In the genomic region with DNA sequence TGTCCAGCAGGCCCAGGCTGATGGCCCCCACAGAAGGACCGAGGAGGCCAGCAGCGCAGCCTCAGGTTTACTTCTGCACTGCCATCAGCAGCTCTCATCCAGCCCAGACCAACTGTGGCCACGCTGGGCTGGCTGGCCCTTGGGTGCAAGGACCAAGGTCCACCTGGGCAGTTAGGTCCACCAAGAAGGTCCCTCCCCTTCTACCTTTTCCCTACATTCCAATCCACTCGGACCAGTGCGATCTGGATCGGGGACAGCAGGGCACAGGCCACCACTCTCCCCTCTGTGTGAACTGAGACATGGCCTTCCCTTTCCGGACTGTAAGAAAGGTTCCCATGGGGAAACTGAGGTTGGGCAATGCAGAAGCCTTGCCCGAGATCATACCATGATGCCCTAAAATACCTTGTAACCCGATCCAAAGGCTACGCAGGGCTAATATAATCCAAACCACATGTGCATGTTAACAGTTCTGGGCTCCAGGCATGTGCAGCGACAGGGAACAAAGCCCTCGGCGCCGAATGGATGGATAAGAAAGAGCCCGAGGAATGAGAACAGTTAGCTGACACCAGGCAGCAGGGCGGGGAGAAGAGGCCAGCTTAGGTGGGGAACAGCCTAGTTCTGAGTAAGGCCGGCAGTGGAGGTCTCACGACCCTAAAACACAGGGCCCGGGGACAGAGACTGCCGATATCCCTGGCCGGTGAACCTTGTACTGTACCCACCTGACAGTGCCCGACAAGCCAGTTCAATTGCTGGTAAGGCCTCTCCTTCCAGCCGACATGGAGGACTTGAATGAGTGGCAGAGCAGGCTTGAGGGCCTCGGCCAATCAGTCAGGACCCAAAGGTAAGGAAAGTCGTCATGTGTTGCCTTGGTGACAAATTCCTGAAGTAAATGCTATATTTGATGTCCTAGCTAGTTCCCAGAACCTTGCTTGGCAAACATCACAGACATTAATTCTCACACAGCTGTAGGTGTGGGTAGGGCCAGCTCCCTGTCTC, we compare ENCODE assay signal across 12 mouse cellular contexts. TPM values are rescaled to one million over a fixed set of nuclear protein-coding genes. Genes with fewer than 3 reads are reported as not detected.
DNase-seq lines count a peak whose midpoint lies in the region; ATAC-seq lines count a peak whose summit lies in the region.
"Had no signal": no experiment of that assay in that cellular context is flagged by ENCODE, and none has a peak within 500 bp of the region (broad histone marks: within the 10 kb centered on the region; RNA-seq: fewer than 3 reads in every experiment).

No protein-coding gene starts in this region.

- H3K9me3 ChIP-seq in liver, embryonic 11.5 days (ENCODE audit: control insufficient read depth, low read length): no peaks in the 10 kb centered on the region
- no peaks in the 10 kb centered on the region for H3K9me3 ChIP-seq in intestine, embryonic 15.5 days
- H3K9me3 ChIP-seq in limb, embryonic 10.5 days (replicated peaks): no peaks in the 10 kb centered on the region
- no peaks in the 10 kb centered on the region for H3K9me3 ChIP-seq in neural tube, embryonic 11.5 days (ENCODE audit: control insufficient read depth, low read length)
- H3K9me3 ChIP-seq: hindbrain, embryonic 13.5 days had no signal

- no peak overlapping the region for H3K4me3 ChIP-seq in liver, embryonic 11.5 days (ENCODE audit: low read depth, low read length)
- no peak overlapping the region for H3K4me3 ChIP-seq in intestine, embryonic 15.5 days (replicated peaks)
- peak overlapping the region; percentile 28 for H3K4me3 ChIP-seq in limb, embryonic 10.5 days
- no peak overlapping the region for H3K4me3 ChIP-seq in neural tube, embryonic 11.5 days (ENCODE audit: low read depth, low read length)
- H3K4me3 ChIP-seq: hindbrain, embryonic 13.5 days; myocyte had no signal

- no peaks in the 10 kb centered on the region for H3K36me3 ChIP-seq in liver, embryonic 11.5 days (ENCODE audit: control insufficient read depth, insufficient read depth, low read length)
- no peaks in the 10 kb centered on the region for H3K36me3 ChIP-seq in intestine, embryonic 15.5 days
- peaks cover 12% of the 10 kb centered on the region for H3K36me3 ChIP-seq in limb, embryonic 10.5 days
- H3K36me3 ChIP-seq in neural tube, embryonic 11.5 days (ENCODE audit: control insufficient read depth, insufficient read depth, low read length): no peaks in the 10 kb centered on the region

- WGBS in liver, embryonic 11.5 days: 66% methylated on average over 25 of the region's 25 CpGs
- WGBS in intestine, embryonic 15.5 days: 61% methylated on average over 25 of the region's 25 CpGs
- WGBS in limb, embryonic 10.5 days: 49% methylated on average over 25 of the region's 25 CpGs
- 68% methylated on average over 25 of the region's 25 CpGs for WGBS in neural tube, embryonic 11.5 days

- H3K27me3 ChIP-seq in liver, embryonic 11.5 days (replicated peaks; ENCODE audit: control insufficient read depth, insufficient read depth, low read length): no peaks in the 10 kb centered on the region
- H3K27me3 ChIP-seq in intestine, embryonic 15.5 days (replicated peaks): no peaks in the 10 kb centered on the region
- no peaks in the 10 kb centered on the region for H3K27me3 ChIP-seq in limb, embryonic 10.5 days (ENCODE audit: low read depth, poor library complexity, severe bottlenecking)
- H3K27me3 ChIP-seq in neural tube, embryonic 11.5 days (ENCODE audit: control insufficient read depth, insufficient read depth, low read length): no peaks in the 10 kb centered on the region
- H3K27me3 ChIP-seq: hindbrain, embryonic 13.5 days had no signal

- no peak overlapping the region for H3K4me2 ChIP-seq in liver, embryonic 11.5 days
- H3K4me2 ChIP-seq in intestine, embryonic 15.5 days (replicated peaks): no peak overlapping the region
- no peak overlapping the region for H3K4me2 ChIP-seq in neural tube, embryonic 11.5 days (ENCODE audit: low read depth)
- H3K4me2 ChIP-seq: hindbrain, embryonic 13.5 days had no signal

- H3K27ac ChIP-seq in liver, embryonic 11.5 days (ENCODE audit: low read depth, low read length): no peak overlapping the region
- H3K27ac ChIP-seq in intestine, embryonic 15.5 days: no peak overlapping the region
- peak overlapping the region; percentile 93 for H3K27ac ChIP-seq in limb, embryonic 10.5 days
- no peak overlapping the region for H3K27ac ChIP-seq in neural tube, embryonic 11.5 days (ENCODE audit: low read depth, low read length)
- H3K27ac ChIP-seq: hindbrain, embryonic 13.5 days had no signal

- DNase-seq in liver: peak; percentile 25
- no peak for DNase-seq in liver, embryonic 11.5 days (ENCODE audit: low spot score)
- DNase-seq in limb, embryonic 10.5 days (ENCODE audit: low spot score): peak; percentile 78
- DNase-seq in neural tube, embryonic 11.5 days (ENCODE audit: low spot score): peak; percentile 40
- no peak for DNase-seq in layer of hippocampus, postnatal 14 days (ENCODE audit: low spot score in 2 of 2)
- DNase-seq in cerebellum, adult 11 months: no peak
- no peak for DNase-seq in cerebellum, adult 18-20 months
- DNase-seq: cerebellum, postnatal 14 days; right cerebral cortex, postnatal 4 days had no signal

- ATAC-seq in liver, embryonic 11.5 days (replicated peaks; ENCODE audit: low FRiP score): no peak
- ATAC-seq in intestine, embryonic 15.5 days: peak; percentile 21; the same call in 1 of the 2 replicates
- no peak for ATAC-seq in neural tube, embryonic 11.5 days (ENCODE audit: insufficient read depth, low FRiP score, low TSS enrichment)

- no peak overlapping the region for H3K9ac ChIP-seq in liver, embryonic 11.5 days (ENCODE audit: low read depth, low read length)
- H3K9ac ChIP-seq in intestine, embryonic 15.5 days: no peak overlapping the region
- no peak overlapping the region for H3K9ac ChIP-seq in neural tube, embryonic 11.5 days (ENCODE audit: low read length)
- H3K9ac ChIP-seq: hindbrain, embryonic 13.5 days had no signal

- H3K4me1 ChIP-seq in liver, embryonic 11.5 days (replicated peaks; ENCODE audit: control insufficient read depth, insufficient read depth, low read length): no peaks in the 10 kb centered on the region; the same call in 1 of the 2 replicates
- 0 out of 2 replicates have a peak, but pooled peaks cover 5% of the 10 kb centered on the region for H3K4me1 ChIP-seq in intestine, embryonic 15.5 days (replicated peaks)
- H3K4me1 ChIP-seq in limb, embryonic 10.5 days: peaks cover 22% of the 10 kb centered on the region
- no peaks in the 10 kb centered on the region for H3K4me1 ChIP-seq in neural tube, embryonic 11.5 days (ENCODE audit: control insufficient read depth, insufficient read depth, low read length)
- H3K4me1 ChIP-seq: hindbrain, embryonic 13.5 days had no signal

RNA-seq across cellular contexts. Expression of a gene that starts 13.0 kb away (rescaled TPM):
- polyA plus RNA-seq in liver, embryonic 11.5 days (2014; fragmentation: Nextera tagmentation; extraction: Ambion mirVana): 23.0 and 23.6 TPM in 2 replicates
- 43.5 and 48.2 TPM in 2 replicates for polyA plus RNA-seq in intestine, embryonic 15.5 days (2015; fragmentation: Nextera tagmentation; extraction: Ambion mirVana)
- polyA plus RNA-seq in limb, embryonic 10.5 days (2016; fragmentation: Nextera tagmentation; extraction: Ambion mirVana): 32.7 and 37.0 TPM in 2 replicates
- polyA plus RNA-seq in neural tube, embryonic 11.5 days (2014; fragmentation: Nextera tagmentation; extraction: Ambion mirVana): 25.6 and 33.6 TPM in 2 replicates
- total RNA-seq in layer of hippocampus, postnatal 14 days (2021): 10 to 100 TPM; 36.6 to 40.3 TPM

RNA-seq across cellular contexts. Expression of a gene that starts 20.7 kb away (rescaled TPM):
- 8.0 and 9.9 TPM in 2 replicates for polyA plus RNA-seq in liver, embryonic 11.5 days (2014; fragmentation: Nextera tagmentation; extraction: Ambion mirVana)
- polyA plus RNA-seq in intestine, embryonic 15.5 days (2015; fragmentation: Nextera tagmentation; extraction: Ambion mirVana): 1.8 and 4.7 TPM in 2 replicates
- not detected in 2 replicates for polyA plus RNA-seq in limb, embryonic 10.5 days (2016; fragmentation: Nextera tagmentation; extraction: Ambion mirVana)
- 0.25 and 0.51 TPM in 2 replicates for polyA plus RNA-seq in neural tube, embryonic 11.5 days (2014; fragmentation: Nextera tagmentation; extraction: Ambion mirVana)
- total RNA-seq in layer of hippocampus, postnatal 14 days (2021): 1 to 10 TPM; 2.0 to 2.9 TPM
- polyA plus RNA-seq: hindbrain, embryonic 13.5 days had no signal

RNA-seq across cellular contexts. Expression of a gene that starts 27.0 kb away (rescaled TPM):
- 36.2 and 39.7 TPM in 2 replicates for polyA plus RNA-seq in liver, embryonic 11.5 days (2014; fragmentation: Nextera tagmentation; extraction: Ambion mirVana)
- 38.6 and 42.5 TPM in 2 replicates for polyA plus RNA-seq in intestine, embryonic 15.5 days (2015; fragmentation: Nextera tagmentation; extraction: Ambion mirVana)
- 36.3 and 37.0 TPM in 2 replicates for polyA plus RNA-seq in limb, embryonic 10.5 days (2016; fragmentation: Nextera tagmentation; extraction: Ambion mirVana)
- polyA plus RNA-seq in neural tube, embryonic 11.5 days (2014; fragmentation: Nextera tagmentation; extraction: Ambion mirVana): 59.8 and 65.6 TPM in 2 replicates
- 100 to 1,000 TPM; 181 to 189 TPM for total RNA-seq in layer of hippocampus, postnatal 14 days (2021)

RNA-seq across cellular contexts. Expression of a gene that starts 41.5 kb away (rescaled TPM):
- 4.5 and 5.4 TPM in 2 replicates for polyA plus RNA-seq in liver, embryonic 11.5 days (2014; fragmentation: Nextera tagmentation; extraction: Ambion mirVana)
- polyA plus RNA-seq in intestine, embryonic 15.5 days (2015; fragmentation: Nextera tagmentation; extraction: Ambion mirVana): 4.7 and 5.0 TPM in 2 replicates
- polyA plus RNA-seq in limb, embryonic 10.5 days (2016; fragmentation: Nextera tagmentation; extraction: Ambion mirVana): 5.9 and 7.3 TPM in 2 replicates
- 5.5 and 6.9 TPM in 2 replicates for polyA plus RNA-seq in neural tube, embryonic 11.5 days (2014; fragmentation: Nextera tagmentation; extraction: Ambion mirVana)
- 1 to 10 TPM; 3.7 to 4.1 TPM for total RNA-seq in layer of hippocampus, postnatal 14 days (2021)

RNA-seq across cellular contexts. Expression of a gene that starts 42.5 kb away (rescaled TPM):
- 10.4 and 12.7 TPM in 2 replicates for polyA plus RNA-seq in liver, embryonic 11.5 days (2014; fragmentation: Nextera tagmentation; extraction: Ambion mirVana)
- 20.0 and 20.1 TPM in 2 replicates for polyA plus RNA-seq in intestine, embryonic 15.5 days (2015; fragmentation: Nextera tagmentation; extraction: Ambion mirVana)
- 30.8 and 33.0 TPM in 2 replicates for polyA plus RNA-seq in limb, embryonic 10.5 days (2016; fragmentation: Nextera tagmentation; extraction: Ambion mirVana)
- 28.1 and 33.5 TPM in 2 replicates for polyA plus RNA-seq in neural tube, embryonic 11.5 days (2014; fragmentation: Nextera tagmentation; extraction: Ambion mirVana)
- total RNA-seq in layer of hippocampus, postnatal 14 days (2021): 10 to 100 TPM; 45.5 to 50.3 TPM

Comparison
In these comparisons a context has a peak if more than half of its experiments do, and no peak if none do; other contexts are left out.
1. DNase-seq: peak in liver (single experiment), limb, embryonic 10.5 days (single experiment) and neural tube, embryonic 11.5 days (single experiment); none in liver, embryonic 11.5 days (single experiment), layer of hippocampus, postnatal 14 days (0 of 2), cerebellum, adult 11 months (single experiment) and cerebellum, adult 18-20 months (0 of 2).